Mouse (Mus musculus) hindbrain, embryonic 11.5 days (tissue): ENCODE data around the gene Tdrd3. TPM values are rescaled to one million over a fixed set of nuclear protein-coding genes. Genes with fewer than 3 reads are reported as not detected.

ENCODE experiments used
- ATAC-seq: fragments of 200-750 bp; cut with Nextera tagmentation; 2 replicates; pipeline ENCODE4 v1.8.0; 2017; ENCODE audit warnings: mild to moderate bottlenecking, moderate TSS enrichment, moderate library complexity; ENCODE audit not compliant: low FRiP score
- DNase-seq: peaks from one replicate; pipeline ENCODE4 v3.0.0-alpha.2; 2015; ENCODE audit warnings: low spot score
- H3K27ac ChIP-seq: fragments of 300-500 bp; sonication (generic); 2 replicates; pipeline ENCODE4 v1.5.1; 2014; ENCODE audit warnings: mild to moderate bottlenecking, low read depth, low read length
- H3K27me3 ChIP-seq: fragments of 300-500 bp; sonication (generic); 2 replicates; pipeline ENCODE4 v1.6.1; 2014; ENCODE audit warnings: mild to moderate bottlenecking, low read length, moderate library complexity, mixed read lengths; ENCODE audit not compliant: control insufficient read depth, insufficient read depth
- H3K36me3 ChIP-seq: fragments of 300-500 bp; sonication (generic); 2 replicates; pipeline ENCODE4 v1.6.1; 2014; ENCODE audit warnings: mild to moderate bottlenecking, low read length, moderate library complexity, mixed read lengths; ENCODE audit not compliant: control insufficient read depth, insufficient read depth
- H3K4me1 ChIP-seq: fragments of 300-500 bp; sonication (generic); replicated peaks from 2 replicates; pipeline ENCODE4 v1.6.1; 2014; ENCODE audit warnings: low read length, mixed read lengths; ENCODE audit not compliant: control insufficient read depth, insufficient read depth
- H3K4me2 ChIP-seq: fragments of 300-500 bp; sonication (generic); replicated peaks from 2 replicates; pipeline ENCODE4 v1.6.1; 2014; ENCODE audit warnings: mild to moderate bottlenecking, low read depth, low read length
- H3K4me3 ChIP-seq: fragments of 300-500 bp; sonication (generic); 2 replicates; pipeline ENCODE4 v1.5.1; 2014; ENCODE audit warnings: low read depth, low read length
- H3K9ac ChIP-seq: fragments of 300-500 bp; sonication (generic); 2 replicates; pipeline ENCODE4 v1.6.1; 2014; ENCODE audit warnings: low read depth, low read length
- H3K9me3 ChIP-seq: fragments of 300-500 bp; sonication (generic); 2 replicates; pipeline ENCODE4 v1.6.1; 2016; ENCODE audit warnings: low read length; ENCODE audit not compliant: control insufficient read depth
- WGBS: fragments of 180-500 bp; shearing (Covaris S2); extraction: QIAGEN DNeasy Blood & Tissue Kit; methylation state at CpG from one replicate; pipeline ENCODE4 v1.1.7; 2014; 5-methylcytosine and 5-hydroxymethylcytosine counted together
- polyA plus RNA-seq: library from polyadenylated mRNA; unstranded; fragments of >200 nt; fragmentation: Nextera tagmentation; extraction: Ambion mirVana; gene quantifications from 2 replicates; pipeline ENCODE4 v1.2.1, GENCODE M21; 2014

Gene Tdrd3
- polyA plus RNA-seq, 1 experiment from 2014 or later: 46.0 TPM

GRCm38 (mm10) chr14:87517381-87517780 is 100.9 kb downstream of the Tdrd3 start:
- Histone ChIP-seq H3K9me3 (no peaks in the 10 kb centered on the region), H3K9ac (no peak overlapping the region), H3K27ac (no peak overlapping the region), H3K36me3 (no peaks in the 10 kb centered on the region), H3K4me2 (no peak overlapping the region), H3K4me1 (no peaks in the 10 kb centered on the region), H3K27me3 (no peaks in the 10 kb centered on the region), H3K4me3 (no peak overlapping the region)
- WGBS: 90% methylated on average over 4 of the region's 4 CpGs
- ATAC-seq (no peak), DNase-seq (no peak)

- H3K27me3 ChIP-seq: no peaks in the 10 kb centered on the region
- no peak overlapping the region for H3K9ac ChIP-seq
- ATAC-seq: no peak; the same call in 1 of the 2 replicates
- no peak overlapping the region for H3K4me2 ChIP-seq
- WGBS: 91% methylated on average over 8 of the region's 8 CpGs
- no peaks in the 10 kb centered on the region for H3K36me3 ChIP-seq
- DNase-seq: no peak
- no peaks in the 10 kb centered on the region for H3K9me3 ChIP-seq
- H3K4me1 ChIP-seq: no peaks in the 10 kb centered on the region
- H3K4me3 ChIP-seq: no peak overlapping the region
- H3K27ac ChIP-seq: no peak overlapping the region
Measured at GRCm38 (mm10) chr14:87531847-87532246, 115.4 kb downstream of the Tdrd3 start.

GRCm38 (mm10) chr14:87537127-87537819 is 120.8 kb downstream of the Tdrd3 start:
- no peaks in the 10 kb centered on the region for H3K4me1 ChIP-seq
- DNase-seq (no peak), ATAC-seq (no peak)
- no peak overlapping the region for H3K9ac ChIP-seq
- 90% methylated on average over 4 of the region's 4 CpGs for WGBS
- no peak overlapping the region for H3K27ac ChIP-seq
- no peaks in the 10 kb centered on the region for H3K27me3 ChIP-seq
- no peak overlapping the region for H3K4me3 ChIP-seq
- no peaks in the 10 kb centered on the region for H3K36me3 ChIP-seq
- no peaks in the 10 kb centered on the region for H3K9me3 ChIP-seq
- no peak overlapping the region for H3K4me2 ChIP-seq

GRCm38 (mm10) chr14:87549986-87550385 is 133.5 kb downstream of the Tdrd3 start:
- DNase-seq (no peak), ATAC-seq (no peak)
- Histone ChIP-seq H3K4me3 (no peak overlapping the region), H3K9me3 (no peaks in the 10 kb centered on the region), H3K4me1 (no peaks in the 10 kb centered on the region), H3K36me3 (no peaks in the 10 kb centered on the region), H3K9ac (no peak overlapping the region), H3K4me2 (no peak overlapping the region), H3K27me3 (no peaks in the 10 kb centered on the region), H3K27ac (no peak overlapping the region)
- 89% methylated on average over 6 of the region's 6 CpGs for WGBS

GRCm38 (mm10) chr14:87552211-87552610 is 135.8 kb downstream of the Tdrd3 start:
- DNase-seq (no peak), ATAC-seq (no peak)
- no peak overlapping the region for H3K4me3 ChIP-seq
- H3K27me3 ChIP-seq: no peaks in the 10 kb centered on the region
- no peaks in the 10 kb centered on the region for H3K9me3 ChIP-seq
- no peaks in the 10 kb centered on the region for H3K4me1 ChIP-seq
- no peak overlapping the region for H3K27ac ChIP-seq
- H3K4me2 ChIP-seq: no peak overlapping the region
- WGBS: 82% methylated on average over 3 of the region's 3 CpGs
- H3K36me3 ChIP-seq: no peaks in the 10 kb centered on the region
- H3K9ac ChIP-seq: no peak overlapping the region

- whole genome bisulfite sequencing: 73% methylated on average over 9 of the region's 9 CpGs
- H3K9ac ChIP-seq: no peak overlapping the region
Measured at GRCm38 (mm10) chr14:87563841-87564240, 147.4 kb downstream of the Tdrd3 start.

GRCm38 (mm10) chr14:87566211-87566610 is 149.8 kb downstream of the Tdrd3 start:
- Histone ChIP-seq H3K4me1 (peaks cover 3% of the 10 kb centered on the region; the same call in 1 of the 2 replicates), H3K36me3 (no peaks in the 10 kb centered on the region), H3K9me3 (no peaks in the 10 kb centered on the region), H3K4me2 (no peak overlapping the region), H3K9ac (no peak overlapping the region), H3K27me3 (0 out of 2 replicates have a peak, but pooled peaks cover 2% of the 10 kb centered on the region), H3K4me3 (no peak overlapping the region), H3K27ac (no peak overlapping the region)
- ATAC-seq (no peak), DNase-seq (peak; percentile 43)
- 42% methylated on average over 7 of the region's 7 CpGs for WGBS

More at GRCm38 (mm10) chr14:87563841-87564240, 147.4 kb downstream of the Tdrd3 start:
- Histone ChIP-seq H3K4me3 (no peak overlapping the region), H3K27me3 (0 out of 2 replicates have a peak, but pooled peaks cover 2% of the 10 kb centered on the region), H3K27ac (no peak overlapping the region), H3K4me2 (no peak overlapping the region), H3K4me1 (peaks cover 3% of the 10 kb centered on the region; the same call in 1 of the 2 replicates), H3K36me3 (no peaks in the 10 kb centered on the region), H3K9me3 (no peaks in the 10 kb centered on the region)
- DNase-seq: no peak
- no peak for ATAC-seq

- H3K4me3 ChIP-seq: no peak overlapping the region
Measured at GRCm38 (mm10) chr14:87567034-87567461, 150.6 kb downstream of the Tdrd3 start.

More at GRCm38 (mm10) chr14:87567034-87567461, 150.6 kb downstream of the Tdrd3 start:
- Histone ChIP-seq H3K9me3 (no peaks in the 10 kb centered on the region), H3K4me2 (no peak overlapping the region), H3K4me1 (peaks cover 3% of the 10 kb centered on the region; the same call in 1 of the 2 replicates), H3K27me3 (0 out of 2 replicates have a peak, but pooled peaks cover 2% of the 10 kb centered on the region), H3K36me3 (no peaks in the 10 kb centered on the region), H3K27ac (no peak overlapping the region), H3K9ac (no peak overlapping the region)
- ATAC-seq: peak; percentile 64
- 40% methylated on average over 3 of the region's 3 CpGs for WGBS
- peak; percentile 37 for DNase-seq
